Mouse (Mus musculus) kidney, adult 2 months (tissue): ENCODE data around the gene Herc4.

Experiments
- CTCF ChIP-seq: fragments of 200-500 bp; conservative IDR thresholded peaks from 2 replicates; pipeline ENCODE4 v1.5.1; 2011; ENCODE audit warnings: low read depth, mild to moderate bottlenecking, control low read depth, low read length, moderate library complexity, mixed read lengths; ENCODE audit not compliant: insufficient read depth, insufficient read length
- POLR2A ChIP-seq: fragments of 200-500 bp; IDR thresholded peaks from one replicate; pipeline ENCODE4 v1.6.1; 2011; ENCODE audit warnings: low read depth, low read length, control low read depth

- TF ChIP-seq CTCF = no peak
- no peak for TF ChIP-seq POLR2A
Observed at GRCm38 (mm10) chr10:63201534-63201933, 42.1 kb upstream of the Herc4 start.
